Mouse (Mus musculus): ENCODE data around the gene Cfb.

GRCm38 (mm10) chr17:34879336-34879879, 17.1 kb upstream of the Cfb start, which contains the start of gene Zbtb12:
- no peak for TF ChIP-seq CTCF (IDR thresholded peaks at IDR 0.05; ENCODE audit: borderline replicate concordance, control insufficient read depth, extremely low read depth, insufficient read depth, low read length, poor library complexity)
- no peak for TF ChIP-seq POLR2A (IDR thresholded peaks at IDR 0.05; ENCODE audit: control insufficient read depth, extremely low read depth, insufficient read depth, low read length, poor library complexity)

All from thymus, adult 2 months (tissue).